Mouse (Mus musculus): ENCODE measurements at regions not wholly inside any gene's neighbourhood (a gene's known extent, or its start where the extent isn't known, plus 50 kb on each side); places are given as distances from the start of the nearest gene placed in this dataset.
A peak's percentile ranks its signal among the peaks of the same experiment; 100 is the strongest.

GRCm38 (mm10) chr1:173016157-173016556, 65.9 kb downstream of the Olfr16 start:
- DNase-seq (ENCODE audit: extremely low spot score in 1 of 2, low spot score in 1 of 2), result peak in 1 of 2 experiments; percentile 9

GRCm38 (mm10) chr1:173033288-173033687, 83.1 kb downstream of the Olfr16 start:
- peak in 1 of 2 experiments; percentile 6 for DNase-seq (ENCODE audit: extremely low spot score in 1 of 2, low spot score in 1 of 2)
